Mouse (Mus musculus): Measurements from ENCODE around the gene Cnr1. TPM values are rescaled to one million over a fixed set of nuclear protein-coding genes. Genes with fewer than 3 reads are reported as not detected.

Cnr1 gene
- 8.4 TPM for polyA plus RNA-seq (2014; fragmentation: Illumina TruSeq; extraction: RNeasy Lipid Tissue Mini Kit (QIAGEN cat#74804); ENCODE audit: low read depth, low replicate concordance)

DNA sequence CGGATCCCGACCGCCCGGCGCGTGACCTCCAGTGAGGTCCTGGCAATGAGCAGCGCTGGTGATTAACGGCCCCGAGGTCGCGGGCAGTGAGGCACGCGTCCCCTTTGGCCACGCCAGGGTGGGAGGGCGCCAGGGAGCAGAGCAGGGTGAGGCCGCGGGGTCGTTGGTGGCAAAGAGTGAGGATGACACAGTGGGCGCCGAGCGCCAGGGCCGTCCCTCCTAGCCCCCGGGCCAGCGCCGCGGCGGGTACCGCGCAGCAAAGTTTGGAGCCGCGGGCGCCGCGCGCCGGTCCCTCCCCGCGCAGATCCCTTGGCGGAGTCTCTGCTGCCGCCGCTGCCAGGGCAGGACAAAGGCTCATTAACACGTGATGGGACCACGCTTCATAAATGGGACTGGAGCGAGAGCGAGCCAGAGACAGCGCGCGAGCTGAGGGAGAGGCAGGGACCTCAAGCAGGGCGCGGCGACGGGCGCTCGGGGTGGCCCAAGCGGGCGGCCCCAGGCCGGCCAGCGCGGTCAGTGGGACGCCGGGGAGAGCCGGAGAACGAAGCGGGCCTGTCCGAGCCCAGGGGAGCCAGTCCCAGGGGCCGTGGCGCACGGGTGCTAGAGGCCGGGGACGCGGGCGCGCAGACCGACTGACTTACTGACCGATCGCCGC lies at the start of gene Cnr1:
TSS of gene Cnr1 (plus strand) at position 360 of the 655 bp plus-strand sequence.

Other genes starting within 250 kb of the Cnr1 start
- 0.41 TPM for gene Spaca1, start 125.6 kb downstream of the Cnr1 start, polyA plus RNA-seq (2014; fragmentation: Illumina TruSeq; extraction: RNeasy Lipid Tissue Mini Kit (QIAGEN cat#74804); ENCODE audit: low read depth, low replicate concordance)